Mouse (Mus musculus): ENCODE results near the gene Cops8.

Gene Cops8

GRCm38 (mm10) chr1:90602759-90603560 is at the start of gene Cops8:
Gene Cops8, plus strand, starts transcription at chr1:90602981.
- peak; percentile 96 for DNase-seq (ENCODE audit: low read depth, low spot score)

GRCm38 (mm10) chr1:90557140-90557539 is 45.6 kb upstream of the Cops8 start:
- peak; percentile 40 for DNase-seq (ENCODE audit: low read depth, low spot score)

DNA sequence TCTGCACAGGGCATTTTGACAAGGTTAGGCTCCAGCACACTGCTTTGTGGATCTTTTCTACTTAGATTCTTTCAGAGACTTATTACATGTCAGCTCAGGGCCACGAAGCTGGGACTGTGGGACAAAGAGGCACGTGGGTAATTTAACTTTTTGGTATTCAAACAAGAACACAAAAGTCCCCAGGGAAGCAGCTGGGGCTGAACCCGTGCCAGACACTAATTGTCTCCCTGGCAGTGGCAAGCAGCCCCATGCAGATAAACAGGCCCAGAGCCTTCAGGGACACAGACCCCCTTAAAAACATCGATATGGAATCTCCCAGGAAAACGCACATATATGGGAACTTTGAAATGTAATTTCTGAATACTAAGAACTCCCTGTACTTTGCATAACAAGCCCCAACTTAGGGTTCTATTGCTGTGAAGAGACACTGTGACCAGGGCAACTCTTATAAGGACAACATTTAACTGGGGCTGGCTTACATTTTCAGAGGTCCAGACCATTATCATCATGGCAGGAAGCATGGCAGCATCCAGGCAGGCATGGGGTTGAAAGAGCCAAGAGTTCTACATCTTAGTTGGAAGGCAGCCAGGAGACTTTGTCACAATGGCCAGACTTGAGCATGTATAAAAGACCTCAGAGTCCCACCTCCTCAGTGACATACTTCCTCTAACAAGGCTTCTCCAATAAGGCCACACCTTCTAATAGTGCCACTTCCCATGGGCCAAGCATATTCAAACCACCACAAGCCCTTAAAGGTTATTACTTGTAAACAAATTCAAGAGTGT is 41.6 kb upstream of the Cops8 start:
- DNase-seq (ENCODE audit: low read depth, low spot score): no peak

DNA sequence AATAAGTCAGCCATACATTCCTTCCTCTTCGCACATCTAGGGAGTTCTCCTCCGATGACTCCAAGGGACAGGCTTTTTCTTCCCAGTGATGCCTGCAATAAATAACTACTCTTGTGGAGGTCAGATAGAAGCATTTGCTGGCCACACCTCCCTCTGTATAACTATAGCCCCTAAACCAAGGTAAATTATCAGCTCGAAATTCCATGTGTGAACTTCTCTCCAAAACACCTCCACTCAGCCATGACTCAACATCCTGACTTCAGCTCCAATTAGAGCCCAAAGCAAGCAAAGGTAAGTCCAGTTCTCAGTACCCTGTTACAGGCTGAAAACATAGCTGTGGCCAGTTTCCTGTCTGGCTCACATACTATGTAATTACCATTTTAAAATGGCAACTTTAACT is 38.8 kb upstream of the Cops8 start:
- DNase-seq (ENCODE audit: low read depth, low spot score): no peak

DNA sequence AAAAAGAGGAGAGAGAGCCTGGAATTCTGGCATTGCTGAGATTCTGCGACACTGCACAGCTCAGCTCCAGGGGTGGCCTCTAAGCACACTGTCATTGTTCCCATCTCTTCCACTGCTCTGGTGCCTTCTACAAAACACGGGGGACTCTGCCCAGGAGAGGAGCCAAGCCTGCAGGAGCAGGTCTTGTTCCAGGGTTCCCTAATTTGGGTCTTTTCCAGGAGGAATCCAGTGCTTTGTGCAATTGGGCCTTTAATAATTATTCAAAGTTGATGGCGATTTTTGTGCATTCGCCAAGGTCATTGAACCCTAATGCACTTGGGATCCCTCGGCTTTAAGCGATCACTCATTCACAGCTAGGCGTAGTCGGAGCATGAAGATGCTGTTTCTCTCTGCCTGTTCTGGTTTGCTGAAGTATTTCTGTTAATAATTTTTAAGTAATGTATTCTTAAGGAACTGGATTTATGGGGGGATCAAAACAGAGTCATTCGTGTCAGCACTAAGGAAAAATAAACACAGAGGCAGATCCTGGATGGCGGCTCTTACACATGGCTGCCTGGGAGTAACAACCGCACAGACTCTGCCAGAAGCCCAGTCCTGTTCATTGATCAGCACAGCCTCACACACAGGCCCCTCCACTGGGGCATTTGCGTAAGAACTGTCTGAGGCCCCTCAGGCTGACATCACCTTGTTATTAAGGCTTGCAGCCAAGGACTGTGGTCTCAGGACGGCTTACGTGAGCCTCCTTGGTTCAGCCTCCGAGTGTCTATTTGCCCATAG is 35.9 kb upstream of the Cops8 start:
- DNase-seq (ENCODE audit: low read depth, low spot score): no peak

GRCm38 (mm10) chr1:90573831-90574230 is 28.9 kb upstream of the Cops8 start:
- no peak for DNase-seq (ENCODE audit: low read depth, low spot score)

DNA sequence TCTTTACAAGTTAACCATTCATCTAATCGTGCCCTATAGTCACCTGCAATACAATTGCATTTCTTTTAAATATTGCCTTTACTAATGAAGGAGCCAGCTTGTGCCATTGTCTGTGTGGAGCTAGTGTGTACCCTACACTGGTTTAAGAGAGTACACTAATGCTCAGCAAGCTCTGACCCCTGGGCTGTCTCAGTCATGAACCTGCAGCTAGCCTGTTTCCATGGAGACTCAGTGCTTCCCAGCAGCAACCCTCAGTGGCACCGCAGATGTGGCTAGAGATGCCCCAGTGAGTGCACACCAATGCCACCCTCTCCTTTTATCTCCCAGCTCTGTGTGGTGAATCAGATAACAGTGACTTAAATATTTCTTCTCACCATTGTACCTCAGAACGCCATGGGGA is 27.9 kb upstream of the Cops8 start:
- DNase-seq (ENCODE audit: low read depth, low spot score): no peak

- DNase-seq (ENCODE audit: low read depth, low spot score): no peak
These were observed 25.4 kb upstream of the Cops8 start for GRCm38 (mm10) chr1:90577417-90577816.

- no peak for DNase-seq (ENCODE audit: low read depth, low spot score)
These were observed 20.1 kb upstream of the Cops8 start for GRCm38 (mm10) chr1:90582635-90583034.

GRCm38 (mm10) chr1:90588021-90588734 is 14.6 kb upstream of the Cops8 start:
- peak; percentile 91 for DNase-seq (ENCODE audit: low read depth, low spot score)

DNA sequence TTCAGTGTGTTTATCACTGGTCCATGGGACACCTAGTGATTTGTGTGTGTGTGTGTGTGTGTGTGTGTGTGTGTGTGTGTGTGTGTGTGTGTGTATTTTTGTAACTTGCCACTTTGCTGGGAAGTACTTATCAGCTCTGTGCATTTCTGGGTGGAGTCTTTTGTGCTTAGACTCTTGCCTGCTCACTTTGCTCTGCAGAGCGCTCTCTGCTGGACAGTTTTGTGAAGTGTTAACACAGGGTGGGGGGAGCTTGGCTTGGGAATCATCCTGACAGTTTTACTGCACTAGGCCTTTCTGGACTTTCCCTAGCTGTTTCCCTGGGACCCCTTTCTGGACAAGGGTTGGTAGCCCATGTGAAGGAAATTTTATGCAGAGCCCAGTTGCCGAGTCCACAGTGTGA is 12.0 kb upstream of the Cops8 start:
- DNase-seq (ENCODE audit: low read depth, low spot score): peak; percentile 70

DNA sequence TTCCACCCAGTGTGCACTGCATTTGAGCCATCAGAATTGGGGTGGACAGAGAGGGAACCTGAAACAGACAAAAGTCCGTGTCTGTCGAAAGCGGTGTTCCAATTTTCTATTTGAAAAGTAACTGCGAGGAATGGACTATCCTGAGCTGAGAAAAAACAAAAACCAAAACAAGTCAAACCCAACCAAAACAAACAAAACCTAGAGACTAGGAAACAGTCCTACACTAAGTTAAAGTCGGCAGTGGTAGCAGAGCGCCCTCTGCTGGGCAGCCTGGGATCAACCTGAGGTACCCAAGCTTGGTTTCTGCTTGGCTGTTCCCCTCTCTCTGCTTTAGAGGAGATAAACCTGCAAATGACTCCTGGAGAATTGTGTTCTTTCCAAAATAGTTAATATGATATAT is 10.0 kb upstream of the Cops8 start:
- DNase-seq (ENCODE audit: low read depth, low spot score): peak; percentile 78

- no peak for DNase-seq (ENCODE audit: low read depth, low spot score)
These were observed 3.6 kb upstream of the Cops8 start for GRCm38 (mm10) chr1:90599226-90599625.

DNA sequence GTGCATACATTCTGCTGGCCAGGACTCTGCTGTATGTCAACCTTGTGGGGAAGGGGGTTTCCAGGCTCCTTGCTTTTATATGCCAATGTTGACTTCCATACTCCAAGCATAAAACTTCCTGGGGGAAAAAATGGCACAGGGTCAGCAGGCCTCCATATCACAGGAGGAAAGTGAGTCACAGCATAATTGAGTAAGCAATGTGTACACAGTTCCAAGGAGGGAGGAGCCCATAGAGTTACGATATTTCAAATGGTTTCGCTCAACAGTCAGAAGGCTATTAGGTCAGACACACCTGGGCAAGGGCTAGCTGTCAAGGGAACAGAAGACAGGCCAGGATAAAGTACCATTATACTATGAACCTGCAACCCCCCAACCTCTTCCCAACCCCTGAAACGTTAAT is 1.7 kb upstream of the Cops8 start:
- no peak for DNase-seq (ENCODE audit: low read depth, low spot score)

DNA sequence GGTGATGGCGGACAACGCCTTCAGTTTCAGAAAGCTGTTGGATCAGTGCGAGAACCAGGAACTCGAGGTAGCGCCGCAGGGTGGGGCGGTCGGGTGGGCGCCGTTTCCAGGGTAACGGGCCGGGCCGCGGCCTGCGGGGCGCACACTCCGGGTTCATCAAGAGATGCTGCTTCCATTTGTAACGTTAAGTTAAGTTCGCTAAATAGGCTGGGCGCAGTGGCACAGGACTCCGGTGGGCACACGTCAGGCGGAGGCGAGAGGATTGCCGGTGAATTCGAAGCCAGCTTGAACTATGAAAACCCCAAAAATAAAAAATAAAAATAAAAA is 743 bp downstream of the Cops8 start:
- no peak for DNase-seq (ENCODE audit: low read depth, low spot score)

DNA sequence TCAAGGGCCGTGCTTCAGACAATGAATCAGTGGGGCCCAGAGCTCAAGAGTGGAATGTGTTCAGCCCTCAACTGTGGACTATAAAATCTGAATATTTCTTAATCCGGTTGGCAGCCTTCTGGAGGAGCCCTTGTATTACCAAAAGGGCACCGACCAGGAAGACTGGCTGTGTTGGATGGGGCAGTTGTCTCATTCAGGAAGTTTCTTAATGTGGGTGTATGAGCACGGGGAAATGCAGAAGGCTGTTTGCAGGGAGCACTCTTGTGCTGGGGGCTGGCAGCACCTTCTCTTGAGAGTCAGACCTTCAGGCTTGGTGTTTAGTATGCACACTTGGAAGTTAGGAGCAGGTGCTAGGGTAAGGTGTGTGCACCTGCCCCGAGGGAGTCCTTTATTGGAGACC is 6.6 kb downstream of the Cops8 start:
- no peak for DNase-seq (ENCODE audit: low read depth, low spot score)

GRCm38 (mm10) chr1:90617258-90617657 is 14.5 kb downstream of the Cops8 start:
- DNase-seq (ENCODE audit: low read depth, low spot score): no peak

GRCm38 (mm10) chr1:90633415-90634030 is 30.7 kb downstream of the Cops8 start:
- no peak for DNase-seq (ENCODE audit: low read depth, low spot score)

GRCm38 (mm10) chr1:90634205-90634745 is 31.5 kb downstream of the Cops8 start:
- DNase-seq (ENCODE audit: low read depth, low spot score): no peak

DNA sequence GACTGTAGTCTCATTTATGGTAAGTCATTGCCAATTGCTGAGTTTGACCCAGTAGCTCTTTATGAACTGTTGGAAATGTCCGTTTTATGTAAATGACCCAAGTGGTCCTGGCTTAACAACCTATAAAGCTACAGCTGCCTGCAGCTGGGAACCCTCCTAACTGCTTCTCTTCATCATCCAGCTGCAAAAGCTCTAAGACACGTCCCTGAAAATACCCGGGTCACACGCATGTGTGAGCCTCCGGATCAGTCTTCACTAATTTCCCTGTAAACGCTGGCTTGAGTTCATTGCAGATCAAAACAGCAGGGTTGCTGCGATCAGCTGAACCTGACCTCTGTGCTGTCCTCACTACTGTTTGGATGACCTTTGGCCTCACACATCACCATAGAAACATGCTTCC is 35.6 kb downstream of the Cops8 start:
- DNase-seq (ENCODE audit: low read depth, low spot score): no peak
